Comparison of ENCODE assay signal across 7 mouse cellular contexts in genomic region chr8:94363288-94363688, GRCm38 (mm10). TPM values are rescaled to one million over a fixed set of nuclear protein-coding genes. Genes with fewer than 3 reads are reported as not detected.
A peak's percentile ranks its signal among the peaks of the same experiment; 100 is the strongest.
DNase-seq lines count a peak whose midpoint lies in the region; ATAC-seq and TF ChIP-seq lines count a peak whose summit lies in the region.

No protein-coding gene starts in this region.

- TF ChIP-seq CTCF in gastrocnemius, adult 2 months (IDR thresholded peaks at IDR 0.05) = no peak

- peak; percentile 84 for ATAC-seq in intestine, embryonic 15.5 days
- ATAC-seq in lung, embryonic 16.5 days (ENCODE audit: low read depth) = peak; percentile 75
- ATAC-seq in stomach, embryonic 14.5 days (ENCODE audit: insufficient number of reproducible peaks, insufficient read depth, low FRiP score, low read depth) = peak; percentile 71

- H3K4me1 ChIP-seq in intestine, embryonic 15.5 days (replicated peaks) = 0 out of 2 replicates have a peak, but pooled peaks cover 6% of the 10 kb centered on the region
- peaks cover 31% of the 10 kb centered on the region for H3K4me1 ChIP-seq in lung, embryonic 16.5 days (replicated peaks; ENCODE audit: control insufficient read depth, insufficient read depth, low read length)
- H3K4me1 ChIP-seq in stomach, embryonic 14.5 days (ENCODE audit: control insufficient read depth, insufficient read depth, low read length) = no peaks in the 10 kb centered on the region

- intact Hi-C loops in gastrocnemius, adult 2 months (cut with DNase I) = no loop called here

- H3K27me3 ChIP-seq in intestine, embryonic 15.5 days (replicated peaks) = no peaks in the 10 kb centered on the region
- no peaks in the 10 kb centered on the region for H3K27me3 ChIP-seq in lung, embryonic 16.5 days (ENCODE audit: control insufficient read depth, insufficient read depth, low read depth, low read length)
- no peaks in the 10 kb centered on the region for H3K27me3 ChIP-seq in stomach, embryonic 14.5 days (ENCODE audit: control insufficient read depth, insufficient read depth, low read length)

- H3K4me2 ChIP-seq in intestine, embryonic 15.5 days (replicated peaks) = no peak overlapping the region
- no peak overlapping the region for H3K4me2 ChIP-seq in lung, embryonic 16.5 days (ENCODE audit: low read depth, low read length)
- no peak overlapping the region for H3K4me2 ChIP-seq in stomach, embryonic 14.5 days (replicated peaks; ENCODE audit: low read depth, low read length)

- H3K27ac ChIP-seq in gastrocnemius, adult 2 months = peak overlapping the region; percentile 78
- peak overlapping the region; percentile 70; the same call in 1 of the 2 replicates for H3K27ac ChIP-seq in intestine, embryonic 15.5 days
- H3K27ac ChIP-seq in lung, embryonic 16.5 days (ENCODE audit: low read length) = peak overlapping the region; percentile 33
- peak overlapping the region; percentile 49; the same call in 1 of the 2 replicates for H3K27ac ChIP-seq in stomach, embryonic 14.5 days (ENCODE audit: low read length)

- no peak overlapping the region for H3K9ac ChIP-seq in intestine, embryonic 15.5 days
- no peak overlapping the region for H3K9ac ChIP-seq in lung, embryonic 16.5 days (ENCODE audit: low read length)
- H3K9ac ChIP-seq in stomach, embryonic 14.5 days (replicated peaks; ENCODE audit: low read depth, low read length) = no peak overlapping the region

- H3K4me3 ChIP-seq in gastrocnemius, adult 2 months = peak overlapping the region; percentile 28
- no peak overlapping the region for H3K4me3 ChIP-seq in intestine, embryonic 15.5 days (replicated peaks)
- H3K4me3 ChIP-seq in lung, embryonic 16.5 days (ENCODE audit: low read length) = no peak overlapping the region
- H3K4me3 ChIP-seq in stomach, embryonic 14.5 days (ENCODE audit: low read depth, low read length) = no peak overlapping the region

- WGBS in intestine, embryonic 15.5 days = 46% methylated on average over 4 of the region's 4 CpGs
- 36% methylated on average over 4 of the region's 4 CpGs for WGBS in lung, embryonic 16.5 days
- WGBS in stomach, embryonic 14.5 days = 52% methylated on average over 4 of the region's 4 CpGs

- H3K9me3 ChIP-seq in intestine, embryonic 15.5 days = no peaks in the 10 kb centered on the region
- H3K9me3 ChIP-seq in lung, embryonic 16.5 days (ENCODE audit: control insufficient read depth, low read length) = no peaks in the 10 kb centered on the region
- H3K9me3 ChIP-seq in stomach, embryonic 14.5 days (ENCODE audit: control insufficient read depth, low read depth, low read length) = no peaks in the 10 kb centered on the region

- H3K36me3 ChIP-seq in intestine, embryonic 15.5 days = no peaks in the 10 kb centered on the region
- no peaks in the 10 kb centered on the region for H3K36me3 ChIP-seq in lung, embryonic 16.5 days (ENCODE audit: control insufficient read depth, insufficient read depth, low read length)
- no peaks in the 10 kb centered on the region for H3K36me3 ChIP-seq in stomach, embryonic 14.5 days (ENCODE audit: control insufficient read depth, insufficient read depth, low read length)

- DNase-seq in CD4-positive helper T cell, adult 2 months (ENCODE audit: low read depth, low spot score) = peak; percentile 92
- peak; percentile 43 for DNase-seq in R1 (ENCODE audit: low read depth, low spot score)
- peak; percentile 85 for DNase-seq in gastrocnemius, adult 2 months
- no peak for DNase-seq in cerebellum, postnatal 10 days

RNA-seq across cellular contexts. Expression of gene Herpud1, which starts 22.9 kb away (rescaled TPM):
- total RNA-seq in gastrocnemius, adult 2 months (2021) = 100 to 1,000 TPM; 111 to 117 TPM
- polyA plus RNA-seq in intestine, embryonic 15.5 days (2015; fragmentation: Nextera tagmentation; extraction: Ambion mirVana) = 115 and 138 TPM in 2 replicates
- 126 and 140 TPM in 2 replicates for polyA plus RNA-seq in lung, embryonic 16.5 days (2015; fragmentation: Nextera tagmentation; extraction: Ambion mirVana)
- polyA plus RNA-seq in stomach, embryonic 14.5 days (2014; fragmentation: Nextera tagmentation; extraction: Ambion mirVana) = 93.1 and 101 TPM in 2 replicates

RNA-seq across cellular contexts. Expression of gene Slc12a3, which starts 34.3 kb away (rescaled TPM):
- total RNA-seq in gastrocnemius, adult 2 months (2021) = not detected
- polyA plus RNA-seq in intestine, embryonic 15.5 days (2015; fragmentation: Nextera tagmentation; extraction: Ambion mirVana) = 0.06 and 0.10 TPM in 2 replicates
- polyA plus RNA-seq in lung, embryonic 16.5 days (2015; fragmentation: Nextera tagmentation; extraction: Ambion mirVana) = 0.08 and 0.13 TPM in 2 replicates
- polyA plus RNA-seq in stomach, embryonic 14.5 days (2014; fragmentation: Nextera tagmentation; extraction: Ambion mirVana) = not detected in 2 replicates

Comparison
In these comparisons a context has a peak if more than half of its experiments do, and no peak if none do; other contexts are left out.
1. DNase-seq: peak in CD4-positive helper T cell, adult 2 months (single experiment), R1 (single experiment) and gastrocnemius, adult 2 months (single experiment); none in cerebellum, postnatal 10 days (0 of 2).
2. Peak in every context shown above with its lines, with median percentiles within 50 percentile points of each other: H3K27ac ChIP-seq and ATAC-seq.